Mouse (Mus musculus) spleen, adult 2 months (tissue): ENCODE data around the gene Ehf. TPM values are rescaled to one million over a fixed set of nuclear protein-coding genes. Genes with fewer than 3 reads are reported as not detected.

ENCODE experiments used
- DNase-seq, 2 experiments: peaks; one replicate each; pipeline versions ENCODE4 v3.0.0 to v3.0.0-alpha.2; 2012 to 2021; ENCODE audit warnings: low spot score in 2 of 2, low read depth in 1 of 2
- H3K27ac ChIP-seq: fragments of 200-500 bp; 2 replicates; pipeline ENCODE4 v1.5.1; 2012; ENCODE audit warnings: low read length, inconsistent platforms; ENCODE audit not compliant: insufficient read depth
- H3K27me3 ChIP-seq: fragments of 200-500 bp; 2 replicates; pipeline ENCODE4 v1.6.1; 2012; ENCODE audit warnings: mild to moderate bottlenecking, moderate library complexity, low read length, inconsistent platforms; ENCODE audit not compliant: control insufficient read depth, insufficient read depth
- H3K36me3 ChIP-seq: fragments of 200-500 bp; 2 replicates; pipeline ENCODE4 v1.6.1; 2012; ENCODE audit warnings: mild to moderate bottlenecking, low read length, inconsistent platforms; ENCODE audit not compliant: control insufficient read depth, insufficient read depth
- H3K4me1 ChIP-seq: fragments of 200-500 bp; 2 replicates; pipeline ENCODE4 v1.6.1; 2011; ENCODE audit warnings: inconsistent platforms; ENCODE audit not compliant: control insufficient read depth, insufficient read depth, insufficient read length
- H3K4me3 ChIP-seq: fragments of 200-500 bp; 2 replicates; pipeline ENCODE4 v1.5.1; 2011; ENCODE audit warnings: mild to moderate bottlenecking, inconsistent platforms; ENCODE audit not compliant: insufficient read depth, insufficient read length; ENCODE audit errors: extremely low read depth
- CTCF ChIP-seq: fragments of 200-500 bp; IDR thresholded peaks from 2 replicates; pipeline ENCODE4 v1.5.1; 2011; ENCODE audit warnings: mild to moderate bottlenecking, inconsistent platforms; ENCODE audit not compliant: insufficient read depth, insufficient read length, insufficient replicate concordance; ENCODE audit errors: extremely low read depth
- POLR2A ChIP-seq: fragments of 200-500 bp; IDR thresholded peaks from 2 replicates; pipeline ENCODE4 v1.6.1; 2011; ENCODE audit warnings: low read depth, low read length, inconsistent platforms
- WGBS: fragments of 180-500 bp; shearing (Covaris S2); methylation state at CpG from one replicate; pipeline ENCODE4 v1.1.7; 2018; 5-methylcytosine and 5-hydroxymethylcytosine counted together
- polyA plus RNA-seq: library from polyadenylated mRNA; depleted of rRNA; stranded (reverse); fragments of >200 nt; gene quantifications from 2 replicates; pipeline ENCODE4 v1.2.3, GENCODE M21; 2012; rRNA removed

Ehf gene
- polyA plus RNA-seq, result 1.9 and 3.2 TPM in 2 replicates

DNA sequence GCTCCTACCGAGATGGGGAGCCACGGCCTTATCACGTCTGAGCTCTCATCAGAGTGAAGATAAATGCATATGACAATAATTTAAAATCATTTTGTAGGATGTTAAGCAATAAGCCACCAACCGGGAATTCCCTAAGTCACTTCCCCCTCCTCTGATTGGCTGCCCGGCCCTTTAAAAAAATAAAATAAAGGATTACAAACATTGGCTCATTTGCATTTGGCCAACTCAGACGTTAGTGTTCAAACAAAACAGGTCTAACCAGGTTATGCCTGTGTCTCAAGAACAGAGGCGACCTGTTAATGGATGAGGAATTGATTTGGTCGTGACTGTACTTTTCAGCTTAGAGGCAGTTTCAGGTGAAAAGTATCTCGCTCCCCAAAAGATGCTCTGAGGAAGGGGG is at the start of gene Ehf:
Gene Ehf (minus strand): TSS at position 147 of the 400 bp plus-strand sequence.
- no peak for TF ChIP-seq CTCF
- TF ChIP-seq POLR2A, result no peak
- no peak for DNase-seq
- Histone ChIP-seq H3K36me3 (no peaks in the 10 kb centered on the region), H3K4me1 (peaks cover 2% of the 10 kb centered on the region; the same call in 1 of the 2 replicates), H3K27ac (0 out of 2 replicates have a peak within 1 kb of the TSS, but pooled peaks have one; percentile 13), H3K4me3 (no peak within 1 kb of the TSS; the same call in 1 of the 2 replicates), H3K27me3 (no peaks in the 10 kb centered on the region)
- 52% methylated on average over 9 of the region's 9 CpGs for WGBS

GRCm38 (mm10) chr2:103347417-103347891 is 44.4 kb upstream of the Ehf start:
- Histone ChIP-seq H3K4me3 (no peak overlapping the region), H3K27ac (no peak overlapping the region), H3K4me1 (no peaks in the 10 kb centered on the region), H3K36me3 (no peaks in the 10 kb centered on the region), H3K27me3 (no peaks in the 10 kb centered on the region)
- DNase-seq, result peak; percentile 5 to 6
- TF ChIP-seq CTCF (peak; percentile 34; the same call in 1 of the 2 replicates), POLR2A (no peak)
- WGBS, result 15% methylated on average over 5 of the region's 5 CpGs

GRCm38 (mm10) chr2:103346751-103347289 is 43.7 kb upstream of the Ehf start:
- no peak for TF ChIP-seq CTCF
- TF ChIP-seq POLR2A, result no peak
- H3K27ac ChIP-seq, result no peak overlapping the region
- 82% methylated on average over 3 of the region's 3 CpGs for WGBS
- H3K4me3 ChIP-seq, result no peak overlapping the region
- no peaks in the 10 kb centered on the region for H3K36me3 ChIP-seq
- H3K27me3 ChIP-seq, result no peaks in the 10 kb centered on the region
- no peak for DNase-seq
- peaks cover under 1% of the 10 kb centered on the region; the same call in 1 of the 2 replicates for H3K4me1 ChIP-seq

GRCm38 (mm10) chr2:103343611-103344010 is 40.5 kb upstream of the Ehf start:
- no peak for DNase-seq
- 86% methylated on average over 7 of the region's 7 CpGs for WGBS
- Histone ChIP-seq H3K27me3 (no peaks in the 10 kb centered on the region), H3K4me3 (no peak overlapping the region), H3K4me1 (peaks cover 3% of the 10 kb centered on the region; the same call in 1 of the 2 replicates), H3K27ac (no peak overlapping the region), H3K36me3 (no peaks in the 10 kb centered on the region)
- TF ChIP-seq POLR2A (no peak), CTCF (no peak)

- WGBS, result 27% methylated on average over 1 of the region's 1 CpGs
- H3K4me3 ChIP-seq, result no peak overlapping the region
Observed at GRCm38 (mm10) chr2:103342123-103342522, 39.0 kb upstream of the Ehf start.

DNA sequence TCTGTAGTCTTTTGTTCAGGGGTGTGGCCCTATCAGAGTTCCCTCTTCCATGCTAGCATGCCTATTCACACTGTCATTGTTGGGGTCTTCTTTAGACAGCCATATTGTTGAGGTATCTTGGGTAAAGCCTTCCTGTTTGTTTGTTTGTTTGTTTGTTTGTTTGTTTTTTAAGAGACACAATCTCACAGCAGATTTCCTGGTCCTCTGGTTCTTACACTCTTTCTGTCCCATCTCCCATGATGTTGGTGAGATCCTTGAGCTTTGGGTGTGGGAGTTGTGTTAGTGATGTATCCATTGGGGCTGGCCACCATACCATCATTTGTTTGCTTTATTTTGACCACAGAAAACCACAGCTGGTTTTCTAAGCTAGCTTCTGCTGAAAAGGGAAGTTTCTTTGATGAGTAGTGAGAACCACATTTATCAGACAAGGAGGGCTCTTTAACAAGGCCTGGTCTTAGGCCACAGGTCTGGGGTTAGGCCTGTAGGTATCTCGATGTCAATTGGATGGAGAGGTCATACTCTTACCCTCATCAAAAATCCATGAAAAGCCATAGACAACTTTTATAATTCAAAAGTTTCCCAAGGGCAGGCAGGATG is 38.4 kb upstream of the Ehf start:
- no peak for DNase-seq
- Histone ChIP-seq H3K4me1 (peaks cover 3% of the 10 kb centered on the region; the same call in 1 of the 2 replicates), H3K27me3 (no peaks in the 10 kb centered on the region), H3K4me3 (no peak overlapping the region), H3K36me3 (no peaks in the 10 kb centered on the region), H3K27ac (no peak overlapping the region)
- 46% methylated on average over 1 of the region's 1 CpGs for WGBS
- TF ChIP-seq CTCF (no peak), POLR2A (no peak)

More at GRCm38 (mm10) chr2:103342123-103342522, 39.0 kb upstream of the Ehf start:
- TF ChIP-seq POLR2A, result no peak
- TF ChIP-seq CTCF, result no peak
- no peak for DNase-seq
- Histone ChIP-seq H3K27ac (no peak overlapping the region), H3K36me3 (no peaks in the 10 kb centered on the region), H3K27me3 (no peaks in the 10 kb centered on the region), H3K4me1 (peaks cover 3% of the 10 kb centered on the region; the same call in 1 of the 2 replicates)

GRCm38 (mm10) chr2:103338706-103339105 is 35.6 kb upstream of the Ehf start:
- Histone ChIP-seq H3K4me3 (no peak overlapping the region), H3K36me3 (no peaks in the 10 kb centered on the region), H3K27ac (no peak overlapping the region), H3K4me1 (peaks cover 3% of the 10 kb centered on the region; the same call in 1 of the 2 replicates), H3K27me3 (no peaks in the 10 kb centered on the region)
- 89% methylated on average over 6 of the region's 6 CpGs for WGBS
- TF ChIP-seq POLR2A (no peak), CTCF (no peak)
- no peak for DNase-seq
